Comparison of ENCODE assay signal across 13 mouse cellular contexts in genomic region chr15:90656521-90656920, GRCm38 (mm10). TPM values are rescaled to one million over a fixed set of nuclear protein-coding genes. Genes with fewer than 3 reads are reported as not detected.
DNase-seq lines count a peak whose midpoint lies in the region; ATAC-seq lines count a peak whose summit lies in the region.
"Had no signal": no experiment of that assay in that cellular context is flagged by ENCODE, and none has a peak within 500 bp of the region (broad histone marks: within the 10 kb centered on the region; RNA-seq: fewer than 3 reads in every experiment).

No protein-coding gene starts in this region.

- no peaks in the 10 kb centered on the region for H3K36me3 ChIP-seq in intestine, embryonic 16.5 days (ENCODE audit: control insufficient read depth, insufficient read depth, low read length)
- H3K36me3 ChIP-seq in intestine, embryonic 15.5 days, result no peaks in the 10 kb centered on the region
- no peaks in the 10 kb centered on the region for H3K36me3 ChIP-seq in kidney, embryonic 15.5 days
- H3K36me3 ChIP-seq: G1E; limb, embryonic 12.5 days had no signal

- no peak overlapping the region for H3K4me2 ChIP-seq in intestine, embryonic 16.5 days (ENCODE audit: low read depth, low read length)
- H3K4me2 ChIP-seq in intestine, embryonic 15.5 days (replicated peaks), result no peak overlapping the region
- no peak overlapping the region for H3K4me2 ChIP-seq in kidney, embryonic 15.5 days
- H3K4me2 ChIP-seq: limb, embryonic 12.5 days had no signal

- H3K9ac ChIP-seq in intestine, embryonic 16.5 days (ENCODE audit: low read depth, low read length), result no peak overlapping the region
- no peak overlapping the region for H3K9ac ChIP-seq in intestine, embryonic 15.5 days
- H3K9ac ChIP-seq in kidney, embryonic 15.5 days, result no peak overlapping the region
- H3K9ac ChIP-seq: limb, embryonic 12.5 days had no signal

- H3K9me3 ChIP-seq in intestine, embryonic 16.5 days (ENCODE audit: control insufficient read depth, low read length), result no peaks in the 10 kb centered on the region
- H3K9me3 ChIP-seq in intestine, embryonic 15.5 days, result no peaks in the 10 kb centered on the region
- no peaks in the 10 kb centered on the region for H3K9me3 ChIP-seq in kidney, embryonic 15.5 days (replicated peaks)
- H3K9me3 ChIP-seq: limb, embryonic 12.5 days had no signal

- 0 out of 2 replicates have a peak, but pooled peaks have one; percentile 15 for ATAC-seq in intestine, embryonic 16.5 days
- no peak for ATAC-seq in intestine, embryonic 15.5 days
- no peak for ATAC-seq in kidney, embryonic 15.5 days (replicated peaks; ENCODE audit: low FRiP score)

- DNase-seq in urinary bladder, postnatal 14 days (ENCODE audit: low spot score), result peak; percentile 58
- no peak for DNase-seq in urinary bladder, postnatal 4 days (ENCODE audit: low spot score in 2 of 2)
- DNase-seq in layer of hippocampus, postnatal 14 days (ENCODE audit: low spot score in 2 of 2), result peak; percentile 48 to 60
- no peak for DNase-seq in spleen, postnatal 14 days (ENCODE audit: low spot score in 2 of 2)
- DNase-seq in adrenal gland, postnatal 14 days, result no peak
- DNase-seq: B cell, adult 2 months; cerebellum, postnatal 36 days; kidney, adult 9 months had no signal

- no peak overlapping the region for H3K4me3 ChIP-seq in intestine, embryonic 16.5 days (ENCODE audit: low read length)
- H3K4me3 ChIP-seq in intestine, embryonic 15.5 days (replicated peaks), result no peak overlapping the region
- no peak overlapping the region for H3K4me3 ChIP-seq in kidney, embryonic 15.5 days (replicated peaks)
- H3K4me3 ChIP-seq: limb, embryonic 12.5 days had no signal

- no peaks in the 10 kb centered on the region for H3K27me3 ChIP-seq in intestine, embryonic 16.5 days (replicated peaks; ENCODE audit: control insufficient read depth, insufficient read depth, low read length)
- no peaks in the 10 kb centered on the region for H3K27me3 ChIP-seq in intestine, embryonic 15.5 days (replicated peaks)
- no peaks in the 10 kb centered on the region for H3K27me3 ChIP-seq in kidney, embryonic 15.5 days
- H3K27me3 ChIP-seq: limb, embryonic 12.5 days had no signal

- no peak overlapping the region for H3K27ac ChIP-seq in intestine, embryonic 16.5 days (ENCODE audit: low read length)
- H3K27ac ChIP-seq in intestine, embryonic 15.5 days, result no peak overlapping the region
- H3K27ac ChIP-seq in kidney, embryonic 15.5 days, result no peak overlapping the region
- H3K27ac ChIP-seq: limb, embryonic 12.5 days had no signal

- no peaks in the 10 kb centered on the region; the same call in 1 of the 2 replicates for H3K4me1 ChIP-seq in intestine, embryonic 16.5 days (ENCODE audit: control insufficient read depth, insufficient read depth, low read length)
- no peaks in the 10 kb centered on the region; the same call in 1 of the 2 replicates for H3K4me1 ChIP-seq in intestine, embryonic 15.5 days (replicated peaks)
- H3K4me1 ChIP-seq in kidney, embryonic 15.5 days, result no peaks in the 10 kb centered on the region
- H3K4me1 ChIP-seq: limb, embryonic 12.5 days had no signal

- WGBS in intestine, embryonic 16.5 days, result 68% methylated on average over 8 of the region's 8 CpGs
- 66% methylated on average over 8 of the region's 8 CpGs for WGBS in intestine, embryonic 15.5 days
- 90% methylated on average over 8 of the region's 8 CpGs for WGBS in kidney, embryonic 15.5 days

RNA-seq across cellular contexts. Expression of gene Cpne8, which starts 22.7 kb away (rescaled TPM):
- 51.3 and 60.2 TPM in 2 replicates for polyA plus RNA-seq in intestine, embryonic 16.5 days (2015; fragmentation: Nextera tagmentation; extraction: Ambion mirVana)
- 39.0 and 39.2 TPM in 2 replicates for polyA plus RNA-seq in intestine, embryonic 15.5 days (2015; fragmentation: Nextera tagmentation; extraction: Ambion mirVana)
- total RNA-seq in layer of hippocampus, postnatal 14 days (2021), result 10 to 100 TPM; 26.8 to 28.7 TPM
- total RNA-seq in adrenal gland, postnatal 14 days (2021), result 8.2 and 11.3 TPM in 2 replicates
- polyA plus RNA-seq in kidney, embryonic 15.5 days (2015; fragmentation: Nextera tagmentation; extraction: Ambion mirVana), result 13.8 and 16.5 TPM in 2 replicates
- polyA plus RNA-seq: G1E had no signal

Comparison
In these comparisons a context has a peak if more than half of its experiments do, and no peak if none do; other contexts are left out.
1. DNase-seq: peak in urinary bladder, postnatal 14 days (single experiment) and layer of hippocampus, postnatal 14 days (2 of 2); none in urinary bladder, postnatal 4 days (0 of 2), spleen, postnatal 14 days (0 of 2) and adrenal gland, postnatal 14 days (single experiment).